Mouse (Mus musculus) embryonic fibroblast, embryonic 13.5 days (primary cell): ENCODE results near the gene Rtcb. TPM values are rescaled to one million over a fixed set of nuclear protein-coding genes. Genes with fewer than 3 reads are reported as not detected.

Experiments used
- H3K27ac ChIP-seq: 2 replicates; pipeline ENCODE4 v1.5.1; 2012; ENCODE audit warnings: low read length, control low read depth, inconsistent platforms; ENCODE audit not compliant: insufficient read depth
- H3K4me1 ChIP-seq: 2 replicates; pipeline ENCODE4 v1.6.1; 2011; ENCODE audit warnings: low read length; ENCODE audit not compliant: control insufficient read depth, insufficient read depth
- H3K4me3 ChIP-seq: 2 replicates; pipeline ENCODE4 v1.5.1; 2011; ENCODE audit warnings: mild to moderate bottlenecking, control low read depth, low read length; ENCODE audit not compliant: insufficient read depth
- CTCF ChIP-seq: IDR thresholded peaks from 2 replicates; pipeline ENCODE4 v1.5.1; 2011; ENCODE audit warnings: mild to moderate bottlenecking, control low read depth, low read length, moderate library complexity, borderline replicate concordance; ENCODE audit not compliant: insufficient read depth
- POLR2A ChIP-seq: IDR thresholded peaks from 2 replicates; pipeline ENCODE4 v1.6.1; 2011; ENCODE audit warnings: low read depth, mild to moderate bottlenecking, control low read depth, low read length, moderate library complexity
- polyA plus RNA-seq: library from polyadenylated mRNA; stranded (reverse); fragments of >200 nt; gene quantifications from 2 replicates; pipeline ENCODE4 v1.2.4, GENCODE M21; 2011; ENCODE audit warnings: low read depth; ENCODE audit not compliant: missing spikeins, insufficient read length

Gene Rtcb
- polyA plus RNA-seq, 1 experiment, result 115 TPM

- Histone ChIP-seq H3K4me1 (no peaks in the 10 kb centered on the region), H3K27ac (no peak overlapping the region), H3K4me3 (no peak overlapping the region)
- TF ChIP-seq POLR2A, result no peak
These were observed 9.0 kb downstream of the Rtcb start for GRCm38 (mm10) chr10:85948483-85949196.

- TF ChIP-seq CTCF, result no peak
- no peak for TF ChIP-seq POLR2A
- no peaks in the 10 kb centered on the region for H3K4me1 ChIP-seq
- H3K27ac ChIP-seq, result no peak overlapping the region
- no peak overlapping the region for H3K4me3 ChIP-seq
These were observed 21.2 kb downstream of the Rtcb start for GRCm38 (mm10) chr10:85936280-85936965.

GRCm38 (mm10) chr10:85929962-85930361 lies 27.7 kb downstream of the Rtcb start:
- no peak overlapping the region for H3K27ac ChIP-seq
- peaks cover 2% of the 10 kb centered on the region; the same call in 1 of the 2 replicates for H3K4me1 ChIP-seq
- no peak overlapping the region for H3K4me3 ChIP-seq
- TF ChIP-seq POLR2A (no peak), CTCF (no peak)

GRCm38 (mm10) chr10:85929208-85929591 lies 28.4 kb downstream of the Rtcb start:
- no peak overlapping the region for H3K27ac ChIP-seq
- TF ChIP-seq CTCF (no peak), POLR2A (no peak)
- no peak overlapping the region for H3K4me3 ChIP-seq
- peaks cover 2% of the 10 kb centered on the region; the same call in 1 of the 2 replicates for H3K4me1 ChIP-seq

- no peak for TF ChIP-seq POLR2A
- TF ChIP-seq CTCF, result peak; percentile 38; the same call in 1 of the 2 replicates
- Histone ChIP-seq H3K4me3 (peak overlapping the region; percentile 41), H3K4me1 (peaks cover 2% of the 10 kb centered on the region; the same call in 1 of the 2 replicates), H3K27ac (no peak overlapping the region)
These were observed 29.0 kb downstream of the Rtcb start for GRCm38 (mm10) chr10:85928499-85929207.

GRCm38 (mm10) chr10:85927676-85928445 lies 29.8 kb downstream of the Rtcb start, which contains the start of gene Ascl4:
Gene Ascl4, plus strand, starts transcription at chr10:85927681.
- TF ChIP-seq CTCF (no peak), POLR2A (no peak)
- Histone ChIP-seq H3K4me1 (peaks cover 2% of the 10 kb centered on the region; the same call in 1 of the 2 replicates), H3K27ac (no peak within 1 kb of the TSS)

GRCm38 (mm10) chr10:85916498-85917309 lies 40.9 kb downstream of the Rtcb start, which contains the start of gene Prdm4:
Gene Prdm4, minus strand, starts transcription at chr10:85917142.
- Histone ChIP-seq H3K4me1 (0 out of 2 replicates have a peak, but pooled peaks cover 2% of the 10 kb centered on the region), H3K27ac (peak within 1 kb of the TSS; percentile 42), H3K4me3 (peak within 1 kb of the TSS; percentile 94)
- TF ChIP-seq CTCF (no peak), POLR2A (no peak; the same call in 1 of the 2 replicates)

More at GRCm38 (mm10) chr10:85927676-85928445, 29.8 kb downstream of the Rtcb start, which contains the start of gene Ascl4:
- peak within 1 kb of the TSS; percentile 41 for H3K4me3 ChIP-seq

Other genes starting within 250 kb of the Rtcb start
- gene Pwp1, start 128.3 kb downstream of the Rtcb start, polyA plus RNA-seq, result 39.7 and 51.3 TPM in 2 replicates
- 34.2 and 34.8 TPM in 2 replicates for gene Prdm4, start 40.7 kb downstream of the Rtcb start, polyA plus RNA-seq
- gene Ascl4, start 30.1 kb downstream of the Rtcb start, polyA plus RNA-seq, result not detected in 2 replicates
- gene Bpifc, start 54.1 kb upstream of the Rtcb start, polyA plus RNA-seq, result not detected in 2 replicates
- 14.3 and 15.5 TPM in 2 replicates for gene Fbxo7, start 64.1 kb upstream of the Rtcb start, polyA plus RNA-seq